Mouse (Mus musculus) heart, adult 2 months (tissue): ENCODE measurements around the gene Pex10. TPM values are rescaled to one million over a fixed set of nuclear protein-coding genes. Genes with fewer than 3 reads are reported as not detected.
A peak's percentile ranks its signal among the peaks of the same experiment; 100 is the strongest.

ENCODE experiments used
- DNase-seq, 2 experiments: peaks; one replicate each; pipeline ENCODE4 v3.0.0; 2021
- H3K27ac ChIP-seq: fragments of 200-600 bp; 2 replicates; pipeline ENCODE4 v1.8.1; 2022
- H3K27me3 ChIP-seq: fragments of 200-500 bp; 2 replicates; pipeline ENCODE4 v1.6.1; 2012; ENCODE audit warnings: mild to moderate bottlenecking, low read length, inconsistent platforms, mixed read lengths; ENCODE audit not compliant: control insufficient read depth, insufficient read depth
- H3K36me3 ChIP-seq: fragments of 200-500 bp; 2 replicates; pipeline ENCODE4 v1.6.1; 2012; ENCODE audit warnings: low read length, inconsistent platforms; ENCODE audit not compliant: control insufficient read depth, insufficient read depth
- H3K4me1 ChIP-seq: fragments of 200-500 bp; 2 replicates; pipeline ENCODE4 v1.6.1; 2011; ENCODE audit warnings: low read length; ENCODE audit not compliant: control insufficient read depth, insufficient read depth
- H3K4me3 ChIP-seq: fragments of 200-600 bp; 2 replicates; pipeline ENCODE4 v1.8.1; 2022
- H3K79me2 ChIP-seq: fragments of 200-500 bp; replicated peaks from 2 replicates; pipeline ENCODE4 v1.6.1; 2012; ENCODE audit warnings: mild to moderate bottlenecking, inconsistent platforms, low read length, moderate library complexity, mixed read lengths; ENCODE audit not compliant: control insufficient read depth, insufficient read depth
- H3K9ac ChIP-seq: fragments of 200-500 bp; 2 replicates; pipeline ENCODE4 v1.6.1; 2012; ENCODE audit warnings: low read depth, mild to moderate bottlenecking, control low read depth, inconsistent platforms, low read length, mixed read lengths
- CTCF ChIP-seq: fragments of 200-600 bp; IDR thresholded peaks from 2 replicates; pipeline ENCODE4 v1.8.1; 2022; ENCODE audit warnings: antibody characterized with exemption, mild to moderate bottlenecking, moderate library complexity
- EP300 ChIP-seq: fragments of 200-500 bp; IDR thresholded peaks from 2 replicates; pipeline ENCODE4 v1.6.1; 2011; ENCODE audit warnings: low read depth, low read length, control low read depth; ENCODE audit not compliant: insufficient read depth
- POLR2A ChIP-seq: fragments of 200-500 bp; IDR thresholded peaks from 2 replicates; pipeline ENCODE4 v1.6.1; 2011; ENCODE audit warnings: mild to moderate bottlenecking, low read depth, low read length, control low read depth; ENCODE audit not compliant: insufficient read depth
- WGBS: fragments of 180-500 bp; shearing (Covaris S2); methylation state at CpG from one replicate; pipeline ENCODE4 v1.1.7; 2018; 5-methylcytosine and 5-hydroxymethylcytosine counted together
- intact Hi-C: fragments of 180-260 bp; cut with DNase I; formaldehyde crosslinking; loops from one replicate; pipeline ENCODE4 v1.15.1; 2025
- polyA plus RNA-seq: library from polyadenylated mRNA; depleted of rRNA; stranded (reverse); fragments of >200 nt; gene quantifications from 2 replicates; pipeline ENCODE4 v1.2.3, GENCODE M21; 2012; rRNA removed
- total RNA-seq, 2 experiments: library from RNA; stranded (reverse); gene quantifications; 2 replicates each; pipeline ENCODE4 v1.2.3; 2021

Gene Pex10
- total and polyA plus RNA-seq, 3 experiments, result 18.4 to 26.5 (median 19.4) TPM

- no peaks in the 10 kb centered on the region for H3K79me2 ChIP-seq
- no peak overlapping the region for H3K9ac ChIP-seq
- WGBS, result 82% methylated on average over 6 of the region's 6 CpGs
- TF ChIP-seq EP300, result no peak
- TF ChIP-seq CTCF, result no peak
- no peak for TF ChIP-seq POLR2A
- no peaks in the 10 kb centered on the region for H3K36me3 ChIP-seq
- no peak overlapping the region for H3K27ac ChIP-seq
- no peak overlapping the region for H3K4me3 ChIP-seq
- no peaks in the 10 kb centered on the region for H3K27me3 ChIP-seq
- no peaks in the 10 kb centered on the region for H3K4me1 ChIP-seq
- no peak for DNase-seq
- intact Hi-C loops, result no loop called here
Measured at GRCm38 (mm10) chr4:155117396-155117978, 50.7 kb downstream of the Pex10 start.

GRCm38 (mm10) chr4:155118278-155118677 lies 51.5 kb downstream of the Pex10 start:
- intact Hi-C loops, result no loop called here
- no peak overlapping the region for H3K9ac ChIP-seq
- H3K79me2 ChIP-seq, result no peaks in the 10 kb centered on the region
- TF ChIP-seq POLR2A (no peak), CTCF (no peak), EP300 (no peak)
- no peaks in the 10 kb centered on the region for H3K4me1 ChIP-seq
- no peaks in the 10 kb centered on the region for H3K36me3 ChIP-seq
- H3K4me3 ChIP-seq, result no peak overlapping the region
- no peak overlapping the region for H3K27ac ChIP-seq
- DNase-seq, result no peak
- WGBS, result 96% methylated on average over 10 of the region's 10 CpGs
- H3K27me3 ChIP-seq, result no peaks in the 10 kb centered on the region

- no peaks in the 10 kb centered on the region for H3K79me2 ChIP-seq
- H3K27me3 ChIP-seq, result no peaks in the 10 kb centered on the region
- intact Hi-C loops, result no loop called here
- no peak for DNase-seq
- H3K9ac ChIP-seq, result no peak overlapping the region
- H3K4me1 ChIP-seq, result no peaks in the 10 kb centered on the region
- H3K36me3 ChIP-seq, result no peaks in the 10 kb centered on the region
- peak; percentile 31 for TF ChIP-seq CTCF
- no peak for TF ChIP-seq POLR2A
- WGBS, result 88% methylated on average over 7 of the region's 7 CpGs
- H3K4me3 ChIP-seq, result no peak overlapping the region
- H3K27ac ChIP-seq, result no peak overlapping the region
Measured at GRCm38 (mm10) chr4:155120038-155120437, 53.2 kb downstream of the Pex10 start.

GRCm38 (mm10) chr4:155120583-155120982 lies 53.8 kb downstream of the Pex10 start:
- H3K79me2 ChIP-seq, result no peaks in the 10 kb centered on the region
- TF ChIP-seq CTCF, result no peak
- TF ChIP-seq EP300, result no peak
- no peak for TF ChIP-seq POLR2A
- H3K27ac ChIP-seq, result no peak overlapping the region
- H3K27me3 ChIP-seq, result no peaks in the 10 kb centered on the region
- no peaks in the 10 kb centered on the region for H3K4me1 ChIP-seq
- no peaks in the 10 kb centered on the region for H3K36me3 ChIP-seq
- 81% methylated on average over 5 of the region's 5 CpGs for WGBS
- intact Hi-C loops, result no loop called here
- DNase-seq, result no peak
- no peak overlapping the region for H3K4me3 ChIP-seq
- no peak overlapping the region for H3K9ac ChIP-seq

GRCm38 (mm10) chr4:155121222-155121621 lies 54.4 kb downstream of the Pex10 start:
- WGBS, result 78% methylated on average over 6 of the region's 6 CpGs
- Histone ChIP-seq H3K4me3 (no peak overlapping the region), H3K27me3 (no peaks in the 10 kb centered on the region), H3K79me2 (no peaks in the 10 kb centered on the region), H3K9ac (no peak overlapping the region), H3K36me3 (no peaks in the 10 kb centered on the region), H3K27ac (no peak overlapping the region), H3K4me1 (no peaks in the 10 kb centered on the region)
- peak in 1 of 2 experiments; percentile 49 for DNase-seq
- intact Hi-C loops, result no loop called here
- TF ChIP-seq CTCF, result no peak
- TF ChIP-seq POLR2A, result no peak
- no peak for TF ChIP-seq EP300

Other genes with a start within 250 kb of the Pex10 start
- gene Ttc34, start 229.6 kb upstream of the Pex10 start, total RNA-seq, result under 1 TPM; 0.09 to 0.10 TPM
- 0.12 and 0.31 TPM in 2 replicates for gene Ttc34, start 229.6 kb upstream of the Pex10 start, polyA plus RNA-seq
- gene Mmel1, start 197.4 kb upstream of the Pex10 start, total RNA-seq, result not detected
- 0.16 TPM in 1 of 2 replicates, not detected in the other for gene Mmel1, start 197.4 kb upstream of the Pex10 start, polyA plus RNA-seq
- gene Fam213b, start 167.9 kb upstream of the Pex10 start, total RNA-seq, result 10 to 100 TPM; 77.1 to 95.9 TPM
- 77.3 and 110 TPM in 2 replicates for gene Fam213b, start 167.9 kb upstream of the Pex10 start, polyA plus RNA-seq
- gene Tnfrsf14, start 138.5 kb upstream of the Pex10 start, total RNA-seq, result 1 to 10 TPM; 6.1 to 7.0 TPM
- 16.1 and 18.8 TPM in 2 replicates for gene Tnfrsf14, start 138.5 kb upstream of the Pex10 start, polyA plus RNA-seq
- gene Hes5, start 106.1 kb upstream of the Pex10 start, total RNA-seq, result not detected
- 0.10 TPM in 1 of 2 replicates, not detected in the other for gene Hes5, start 106.1 kb upstream of the Pex10 start, polyA plus RNA-seq
- 10 to 100 TPM; 40.7 to 43.9 TPM for gene Pank4, start 102.9 kb upstream of the Pex10 start, total RNA-seq
- gene Pank4, start 102.9 kb upstream of the Pex10 start, polyA plus RNA-seq, result 59.6 and 81.2 TPM in 2 replicates
- not detected for gene Plch2, start 10.2 kb upstream of the Pex10 start, total RNA-seq
- 0.06 and 1.1 TPM in 2 replicates for gene Plch2, start 10.2 kb upstream of the Pex10 start, polyA plus RNA-seq
- gene Rer1, start 19.4 kb downstream of the Pex10 start, total RNA-seq, result 10 to 100 TPM; 67.6 to 74.7 TPM
- gene Rer1, start 19.4 kb downstream of the Pex10 start, polyA plus RNA-seq, result 54.7 and 102 TPM in 2 replicates
- 1 to 10 TPM; 1.1 to 1.3 TPM for gene Morn1, start 19.6 kb downstream of the Pex10 start, total RNA-seq
- gene Morn1, start 19.6 kb downstream of the Pex10 start, polyA plus RNA-seq, result 2.5 and 2.6 TPM in 2 replicates
- gene Ski, start 155.6 kb downstream of the Pex10 start, total RNA-seq, result 10 to 100 TPM; 56.7 to 56.8 TPM
- gene Ski, start 155.6 kb downstream of the Pex10 start, polyA plus RNA-seq, result 34.9 and 46.0 TPM in 2 replicates
- 10 to 100 TPM; 14.4 to 16.7 TPM for gene Faap20, start 182.8 kb downstream of the Pex10 start, total RNA-seq
- gene Faap20, start 182.8 kb downstream of the Pex10 start, polyA plus RNA-seq, result 26.7 and 30.3 TPM in 2 replicates